Mouse (Mus musculus): ENCODE measurements around the gene Tceal7.
A peak's percentile ranks its signal among the peaks of the same experiment; 100 is the strongest.
"Not testable (repeated sequence)": the region's sequence is repeated elsewhere in the genome, so short reads cannot be mapped to it uniquely, and the experiment has no call there.

Tceal7 gene

GRCm38 (mm10) chrX:136214729-136215677, at the start of gene Tceal7, which contains the start of gene Bex1:
Tceal7 (plus strand) TSS chrX:136214779.
Bex1 (minus strand) TSS chrX:136215513.
- DNase-seq (ENCODE audit: low read depth, low spot score) = not testable (repeated sequence)

GRCm38 (mm10) chrX:136170625-136171024, 44.0 kb upstream of the Tceal7 start:
- DNase-seq (ENCODE audit: low read depth, low spot score) = no peak

DNA sequence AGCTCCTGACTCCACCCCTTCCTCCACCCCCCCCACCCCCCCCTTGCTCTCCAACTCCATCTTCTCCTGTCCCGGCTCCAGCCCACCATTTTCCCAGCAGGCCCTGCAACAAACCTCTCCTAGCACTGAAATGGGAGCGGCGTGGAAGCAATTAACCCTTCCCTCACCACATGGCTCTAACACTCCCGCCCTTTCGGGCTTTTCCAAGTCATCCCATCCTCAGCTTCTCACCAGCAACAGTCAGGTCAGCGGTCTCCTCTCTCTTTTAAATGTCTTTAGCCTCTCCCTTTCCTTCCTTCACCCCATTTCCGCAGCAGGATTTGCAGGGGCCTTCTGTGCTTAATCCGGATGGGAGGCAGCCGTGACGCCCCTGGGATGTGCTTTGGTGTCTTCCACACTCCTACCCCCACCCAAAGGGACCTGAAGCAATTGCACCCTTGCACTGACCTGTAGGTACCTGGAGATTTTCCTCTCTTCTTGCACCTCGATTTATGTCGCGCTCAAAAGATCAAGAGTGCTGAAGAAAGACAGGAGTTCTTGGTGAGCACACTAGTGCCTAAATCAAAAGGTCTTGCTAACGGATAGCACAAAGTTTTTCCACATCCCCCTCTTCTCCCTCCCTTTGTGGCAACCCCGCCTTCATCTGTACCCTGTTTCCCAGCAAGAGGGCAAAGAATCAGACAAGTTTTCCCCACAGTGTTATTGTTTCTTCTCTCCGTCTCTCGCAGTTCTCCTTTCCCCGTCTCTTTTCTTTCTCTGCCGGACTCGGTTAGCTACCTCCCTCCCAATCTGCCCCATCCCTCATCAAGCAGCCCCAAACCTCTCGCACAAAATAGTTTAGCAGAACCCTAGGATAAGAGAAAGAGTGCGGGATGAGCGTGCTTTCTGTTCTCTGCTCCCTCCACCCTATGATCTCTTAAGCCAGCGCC, 43.1 kb upstream of the Tceal7 start:
- peak; percentile 79 for DNase-seq (ENCODE audit: low read depth, low spot score)

- peak; percentile 90 for DNase-seq (ENCODE audit: low read depth, low spot score)
These were observed 42.4 kb upstream of the Tceal7 start, which contains the start of gene Tceal8 for GRCm38 (mm10) chrX:136172118-136172551. Tceal8 (minus strand) TSS chrX:136172342.

DNA sequence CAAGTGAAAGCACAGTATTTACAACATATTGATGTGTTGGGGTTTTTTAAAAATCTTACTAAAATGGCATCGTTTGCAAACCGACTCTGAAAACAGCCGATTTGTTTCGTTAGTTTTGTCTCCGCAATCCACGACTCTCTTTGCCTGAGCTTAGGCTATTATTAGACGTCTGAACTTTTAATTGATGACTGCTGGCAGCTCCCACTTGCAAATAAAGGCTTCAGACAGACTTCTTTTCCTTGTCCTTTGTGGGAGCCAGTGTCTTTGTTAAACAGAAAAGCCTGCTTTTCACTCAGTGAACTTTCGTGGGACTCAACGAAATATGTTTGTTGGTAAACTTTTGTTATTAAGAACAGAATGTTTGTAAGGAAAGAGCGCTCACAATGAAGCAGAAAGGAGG, 41.8 kb upstream of the Tceal7 start:
- DNase-seq (ENCODE audit: low read depth, low spot score) = peak; percentile 16

GRCm38 (mm10) chrX:136180897-136181553, 33.6 kb upstream of the Tceal7 start:
- no peak for DNase-seq (ENCODE audit: low read depth, low spot score)

- DNase-seq (ENCODE audit: low read depth, low spot score) = no peak
These were observed 31.5 kb upstream of the Tceal7 start for GRCm38 (mm10) chrX:136183107-136183506.

GRCm38 (mm10) chrX:136195193-136195944, 19.2 kb upstream of the Tceal7 start:
- no peak for DNase-seq (ENCODE audit: low read depth, low spot score)

GRCm38 (mm10) chrX:136196873-136197272, 17.7 kb upstream of the Tceal7 start:
- no peak for DNase-seq (ENCODE audit: low read depth, low spot score)

- DNase-seq (ENCODE audit: low read depth, low spot score) = peak; percentile 17
These were observed 11.3 kb upstream of the Tceal7 start for GRCm38 (mm10) chrX:136203257-136203656.

- peak; percentile 50 for DNase-seq (ENCODE audit: low read depth, low spot score)
These were observed 10.9 kb upstream of the Tceal7 start, which contains the start of gene Tceal5 for GRCm38 (mm10) chrX:136203664-136204066. Tceal5 (minus strand) TSS chrX:136203876.

DNA sequence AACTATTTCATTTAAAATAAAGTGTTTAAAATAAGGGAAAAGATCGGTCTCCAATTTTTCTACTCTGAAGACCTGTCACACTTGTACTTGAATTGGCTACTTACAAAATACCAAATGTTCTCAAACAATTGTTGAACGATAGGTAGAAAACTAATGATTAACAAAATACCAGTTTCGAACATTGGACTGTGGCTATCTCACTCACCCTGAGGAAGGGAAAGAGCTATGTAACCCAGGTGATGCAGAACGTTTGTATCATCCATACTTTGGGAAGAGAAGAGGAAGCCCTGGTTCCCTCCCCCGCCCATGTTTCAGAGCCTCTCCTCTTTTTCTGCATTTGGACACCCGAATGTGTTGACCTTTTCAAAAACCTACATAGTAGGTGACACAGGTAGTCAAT, 10.2 kb upstream of the Tceal7 start:
- no peak for DNase-seq (ENCODE audit: low read depth, low spot score)

GRCm38 (mm10) chrX:136213396-136213795, 1.2 kb upstream of the Tceal7 start:
- no peak for DNase-seq (ENCODE audit: low read depth, low spot score)

DNA sequence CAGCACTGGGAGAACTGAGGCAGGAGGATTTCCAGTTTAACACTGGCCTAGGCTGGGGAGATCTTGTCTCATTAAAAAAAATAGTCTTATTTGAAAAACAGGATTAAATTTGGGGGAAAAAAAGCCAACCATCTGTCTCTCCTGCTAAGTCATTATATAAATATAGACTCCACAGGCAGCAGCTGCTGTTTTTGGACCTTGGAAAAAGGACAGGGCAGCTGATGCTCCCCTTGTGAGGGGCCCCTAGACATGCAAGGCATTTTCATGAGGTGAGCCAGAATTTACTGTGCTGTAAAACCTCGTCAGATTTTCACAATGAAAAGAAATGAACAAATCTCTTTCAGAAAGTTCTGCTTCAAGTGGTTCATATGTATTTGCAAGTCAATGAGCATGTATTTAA, 1.7 kb downstream of the Tceal7 start:
- DNase-seq (ENCODE audit: low read depth, low spot score) = no peak

DNA sequence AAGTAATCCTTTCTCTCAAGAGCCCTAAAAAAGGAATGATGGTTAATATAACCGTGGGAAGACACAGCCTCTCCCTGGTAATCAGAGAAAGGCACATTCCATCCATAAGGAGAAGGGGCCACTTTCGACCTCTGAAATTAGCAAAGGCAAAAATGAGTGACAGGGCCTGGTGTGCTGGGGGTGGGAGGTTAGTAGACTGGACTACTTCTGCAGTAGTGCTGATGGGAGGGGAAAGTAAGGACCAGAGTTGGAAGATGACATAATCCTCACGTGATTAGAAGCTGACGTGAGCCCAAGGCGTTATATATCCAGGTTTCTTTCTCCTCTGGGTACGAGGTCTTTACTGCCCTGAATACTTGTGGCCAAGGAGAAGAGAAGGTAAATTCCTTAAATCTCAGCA, 9.1 kb downstream of the Tceal7 start:
- DNase-seq (ENCODE audit: low read depth, low spot score) = no peak

GRCm38 (mm10) chrX:136227768-136228167, 13.2 kb downstream of the Tceal7 start:
- peak; percentile 26 for DNase-seq (ENCODE audit: low read depth, low spot score)

GRCm38 (mm10) chrX:136238118-136238517, 23.5 kb downstream of the Tceal7 start:
- no peak for DNase-seq (ENCODE audit: low read depth, low spot score)

- DNase-seq (ENCODE audit: low read depth, low spot score) = no peak
These were observed 28.6 kb downstream of the Tceal7 start for GRCm38 (mm10) chrX:136243181-136243580.

- peak; percentile 85 for DNase-seq (ENCODE audit: low read depth, low spot score)
These were observed 30.1 kb downstream of the Tceal7 start, which contains the start of gene Tceal9 for GRCm38 (mm10) chrX:136244574-136245229. Tceal9 (plus strand) TSS chrX:136245079.

- DNase-seq (ENCODE audit: low read depth, low spot score) = peak; percentile 54
These were observed 31.0 kb downstream of the Tceal7 start for GRCm38 (mm10) chrX:136245521-136246071.

Data from mesoderm, embryonic 11.5 days (tissue).